Mouse (Mus musculus) fibroblast of lung, adult 2 months (primary cell): ENCODE data around the gene Kifap3.

Source experiments
- DNase-seq: peaks from one replicate; pipeline ENCODE4 v3.0.0-alpha.2; 2011; ENCODE audit warnings: low read depth

The Kifap3 gene

GRCm38 (mm10) chr1:163893774-163894527 lies 114.6 kb downstream of the Kifap3 start:
- DNase-seq = no peak

GRCm38 (mm10) chr1:163898291-163898764 lies 118.9 kb downstream of the Kifap3 start:
- peak; percentile 47 for DNase-seq

- DNase-seq = no peak
Observed at GRCm38 (mm10) chr1:163899575-163899974, 120.2 kb downstream of the Kifap3 start.

- DNase-seq = no peak
Observed at GRCm38 (mm10) chr1:163900168-163900567, 120.8 kb downstream of the Kifap3 start.

- DNase-seq = no peak
Observed at GRCm38 (mm10) chr1:163903411-163903810, 124.0 kb downstream of the Kifap3 start.

GRCm38 (mm10) chr1:163907007-163907811 lies 127.8 kb downstream of the Kifap3 start:
- DNase-seq = peak; percentile 67

GRCm38 (mm10) chr1:163908389-163908788 lies 129.0 kb downstream of the Kifap3 start:
- no peak for DNase-seq

- DNase-seq = no peak
Observed at GRCm38 (mm10) chr1:163910343-163910742, 131.0 kb downstream of the Kifap3 start.

GRCm38 (mm10) chr1:163910785-163911184 lies 131.4 kb downstream of the Kifap3 start:
- no peak for DNase-seq

GRCm38 (mm10) chr1:163911981-163912380 lies 132.6 kb downstream of the Kifap3 start:
- no peak for DNase-seq

GRCm38 (mm10) chr1:163917349-163918160 lies 138.2 kb downstream of the Kifap3 start:
- DNase-seq = no peak

- no peak for DNase-seq
Observed at GRCm38 (mm10) chr1:163924093-163924492, 144.7 kb downstream of the Kifap3 start.

- DNase-seq = no peak
Observed at GRCm38 (mm10) chr1:163928846-163929245, 149.5 kb downstream of the Kifap3 start, which contains the start of gene Scyl3. Gene Scyl3, plus strand, starts transcription at chr1:163929100.

- peak; percentile 65 for DNase-seq
Observed at GRCm38 (mm10) chr1:163929636-163930457, 150.5 kb downstream of the Kifap3 start.

GRCm38 (mm10) chr1:163930458-163930794 lies 151.0 kb downstream of the Kifap3 start:
- no peak for DNase-seq

- no peak for DNase-seq
Observed at GRCm38 (mm10) chr1:163931801-163932200, 152.4 kb downstream of the Kifap3 start.

- no peak for DNase-seq
Observed at GRCm38 (mm10) chr1:163934591-163934990, 155.2 kb downstream of the Kifap3 start.

- no peak for DNase-seq
Observed at GRCm38 (mm10) chr1:163942056-163942455, 162.7 kb downstream of the Kifap3 start.

- no peak for DNase-seq
Observed at GRCm38 (mm10) chr1:163953396-163953795, 174.0 kb downstream of the Kifap3 start.

- DNase-seq = no peak
Observed at GRCm38 (mm10) chr1:163958036-163958435, 178.7 kb downstream of the Kifap3 start.

GRCm38 (mm10) chr1:163964008-163964689 lies 184.8 kb downstream of the Kifap3 start:
- DNase-seq = no peak
